Mouse (Mus musculus): ENCODE measurements around the gene Adra1b.

GRCm38 (mm10) chr11:43933480-43933879 is 32.5 kb upstream of the Adra1b start:
- TF ChIP-seq POLR2A (IDR thresholded peaks at IDR 0.05; ENCODE audit: low read depth, low read length) (no peak), CTCF (conservative IDR thresholded peaks at IDR 0.05; ENCODE audit: insufficient read depth, insufficient read length, low read depth, low read length) (no peak)
